Mouse (Mus musculus): ENCODE results near the gene Enox2. TPM values are rescaled to one million over a fixed set of nuclear protein-coding genes. Genes with fewer than 3 reads are reported as not detected.
"Not testable (repeated sequence)": the region's sequence is repeated elsewhere in the genome, so short reads cannot be mapped to it uniquely, and the experiment has no call there.

Enox2 gene
- total and polyA plus RNA-seq, 2 experiments from 2014 or later: 3.9 to 19.2 TPM

DNA sequence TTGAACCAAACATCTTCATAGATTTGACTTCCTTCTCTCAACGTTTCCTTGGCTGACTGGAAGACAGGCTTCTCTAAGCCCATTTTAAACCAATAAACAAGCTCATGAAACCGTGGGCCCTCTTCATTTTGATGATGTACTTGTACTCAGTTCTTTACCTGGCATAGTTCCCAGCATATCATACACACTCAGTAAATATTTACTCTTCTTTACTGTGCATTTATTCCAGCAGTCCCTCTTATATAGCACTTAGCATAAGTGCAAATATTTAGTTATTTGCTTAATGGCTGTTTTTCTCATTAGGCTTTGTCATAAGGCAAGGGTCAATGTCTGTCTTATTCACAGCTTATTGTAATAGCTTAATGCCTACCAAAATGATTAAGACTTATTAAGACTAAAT, 133.8 kb downstream of the Enox2 start:
- 46% methylated on average over 2 of the region's 2 CpGs for WGBS

GRCm38 (mm10) chrX:49124774-49125429, 163.2 kb downstream of the Enox2 start:
- 84% methylated on average over 3 of the region's 3 CpGs for WGBS
- Histone ChIP-seq H3K27ac (ENCODE audit: low read depth) (no peak overlapping the region), H3K4me3 (ENCODE audit: low read depth, low read length) (no peak overlapping the region), H3K4me1 (ENCODE audit: control insufficient read depth, insufficient read depth) (no peaks in the 10 kb centered on the region), H3K9ac (replicated peaks; ENCODE audit: low read depth, low read length) (no peak overlapping the region), H3K36me3 (replicated peaks; ENCODE audit: control insufficient read depth, insufficient read depth, low read length) (no peaks in the 10 kb centered on the region), H3K27me3 (ENCODE audit: control insufficient read depth, insufficient read depth, low read length) (no peaks in the 10 kb centered on the region), H3K9me3 (replicated peaks; ENCODE audit: control insufficient read depth, low read length) (no peaks in the 10 kb centered on the region), H3K4me2 (ENCODE audit: low read depth, low read length) (no peak overlapping the region)
- DNase-seq (ENCODE audit: low spot score) (no peak), ATAC-seq (ENCODE audit: insufficient read depth, low read depth) (no peak)
- no peak for TF ChIP-seq EP300 (IDR thresholded peaks at IDR 0.05; ENCODE audit: low read depth)
- TF ChIP-seq CTCF (IDR thresholded peaks at IDR 0.05; ENCODE audit: low read depth): no peak

More for the DNA sequence above, 133.8 kb downstream of the Enox2 start:
- Histone ChIP-seq H3K27ac (ENCODE audit: low read depth) (no peak overlapping the region), H3K4me1 (ENCODE audit: control insufficient read depth, insufficient read depth) (no peaks in the 10 kb centered on the region), H3K4me2 (ENCODE audit: low read depth, low read length) (no peak overlapping the region), H3K9me3 (replicated peaks; ENCODE audit: control insufficient read depth, low read length) (no peaks in the 10 kb centered on the region), H3K36me3 (replicated peaks; ENCODE audit: control insufficient read depth, insufficient read depth, low read length) (no peaks in the 10 kb centered on the region), H3K27me3 (ENCODE audit: control insufficient read depth, insufficient read depth, low read length) (no peaks in the 10 kb centered on the region), H3K4me3 (ENCODE audit: low read depth, low read length) (no peak overlapping the region), H3K9ac (replicated peaks; ENCODE audit: low read depth, low read length) (no peak overlapping the region)
- no peak for ATAC-seq (ENCODE audit: insufficient read depth, low read depth)
- DNase-seq (ENCODE audit: low spot score): no peak
- TF ChIP-seq CTCF (IDR thresholded peaks at IDR 0.05; ENCODE audit: low read depth): no peak

DNA sequence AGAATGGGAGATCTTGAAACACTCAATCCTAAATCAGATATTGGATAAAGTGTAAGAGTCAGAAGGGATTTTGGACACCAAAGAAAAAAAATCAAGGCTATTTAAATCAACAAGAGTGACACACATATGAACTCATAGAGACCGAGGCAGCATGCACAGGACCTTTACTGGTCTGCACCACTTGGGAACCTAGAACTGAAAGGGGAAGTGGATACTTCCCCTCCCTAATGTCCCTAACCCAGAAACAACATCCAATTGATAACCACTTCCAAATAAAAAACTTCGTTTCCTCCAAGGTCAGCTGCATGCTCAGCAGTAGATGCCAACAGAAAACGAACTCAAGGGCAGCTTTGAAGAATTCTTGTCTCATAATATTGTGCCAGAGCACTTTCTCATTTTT, 171.6 kb downstream of the Enox2 start:
- no peak overlapping the region for H3K4me2 ChIP-seq (ENCODE audit: low read depth, low read length)
- no peak overlapping the region for H3K27ac ChIP-seq (ENCODE audit: low read depth)
- no peaks in the 10 kb centered on the region for H3K4me1 ChIP-seq (ENCODE audit: control insufficient read depth, insufficient read depth)
- no peak for ATAC-seq (ENCODE audit: insufficient read depth, low read depth)
- TF ChIP-seq EP300 (IDR thresholded peaks at IDR 0.05; ENCODE audit: low read depth) (no peak), CTCF (IDR thresholded peaks at IDR 0.05; ENCODE audit: low read depth) (no peak)
- no peak overlapping the region for H3K4me3 ChIP-seq (ENCODE audit: low read depth, low read length)
- DNase-seq (ENCODE audit: low spot score): no peak
- no peak overlapping the region for H3K9ac ChIP-seq (replicated peaks; ENCODE audit: low read depth, low read length)
- H3K9me3 ChIP-seq (replicated peaks; ENCODE audit: control insufficient read depth, low read length): no peaks in the 10 kb centered on the region
- WGBS: 44% methylated on average over 3 of the region's 3 CpGs
- no peaks in the 10 kb centered on the region for H3K27me3 ChIP-seq (ENCODE audit: control insufficient read depth, insufficient read depth, low read length)
- H3K36me3 ChIP-seq (replicated peaks; ENCODE audit: control insufficient read depth, insufficient read depth, low read length): no peaks in the 10 kb centered on the region

- H3K4me2 ChIP-seq (ENCODE audit: low read depth, low read length): no peak overlapping the region
- H3K27me3 ChIP-seq (ENCODE audit: control insufficient read depth, insufficient read depth, low read length): no peaks in the 10 kb centered on the region
- no peak for TF ChIP-seq EP300 (IDR thresholded peaks at IDR 0.05; ENCODE audit: low read depth)
- WGBS: 56% methylated on average over 3 of the region's 3 CpGs
- H3K4me1 ChIP-seq (ENCODE audit: control insufficient read depth, insufficient read depth): no peaks in the 10 kb centered on the region
- H3K9ac ChIP-seq (replicated peaks; ENCODE audit: low read depth, low read length): no peak overlapping the region
- ATAC-seq (ENCODE audit: insufficient read depth, low read depth): no peak
- H3K27ac ChIP-seq (ENCODE audit: low read depth): no peak overlapping the region
- no peaks in the 10 kb centered on the region for H3K9me3 ChIP-seq (replicated peaks; ENCODE audit: control insufficient read depth, low read length)
- H3K36me3 ChIP-seq (replicated peaks; ENCODE audit: control insufficient read depth, insufficient read depth, low read length): no peaks in the 10 kb centered on the region
- H3K4me3 ChIP-seq (ENCODE audit: low read depth, low read length): no peak overlapping the region
- DNase-seq (ENCODE audit: low spot score): no peak
Measured at GRCm38 (mm10) chrX:49112412-49112811, 175.6 kb downstream of the Enox2 start.

DNA sequence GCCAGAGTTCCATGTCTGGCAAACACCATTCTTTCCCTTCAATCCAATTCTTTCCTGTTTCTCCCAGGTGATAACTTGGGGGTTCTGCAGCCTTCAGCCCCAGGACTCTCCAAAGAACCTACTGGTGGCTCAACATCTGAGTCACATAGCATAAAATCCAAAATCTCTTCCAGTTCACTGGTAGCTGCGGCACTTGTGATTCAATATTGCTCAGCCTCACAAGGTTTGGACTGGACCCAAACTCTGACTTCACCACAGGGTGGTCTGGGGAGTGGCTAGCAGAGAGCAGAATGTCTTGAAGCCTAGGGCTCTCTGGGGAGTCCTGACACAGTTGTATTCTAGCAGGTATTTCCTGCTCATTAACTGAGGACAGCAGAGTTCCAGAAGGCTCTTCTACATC, 187.5 kb downstream of the Enox2 start:
- not testable (repeated sequence) for H3K4me3 ChIP-seq (ENCODE audit: low read depth, low read length); H3K9ac ChIP-seq (replicated peaks; ENCODE audit: low read depth, low read length); H3K4me2 ChIP-seq (ENCODE audit: low read depth, low read length); H3K27ac ChIP-seq (ENCODE audit: low read depth); H3K27me3 ChIP-seq (ENCODE audit: control insufficient read depth, insufficient read depth, low read length); H3K36me3 ChIP-seq (replicated peaks; ENCODE audit: control insufficient read depth, insufficient read depth, low read length); DNase-seq (ENCODE audit: low spot score); H3K4me1 ChIP-seq (ENCODE audit: control insufficient read depth, insufficient read depth); ATAC-seq (ENCODE audit: insufficient read depth, low read depth); H3K9me3 ChIP-seq (replicated peaks; ENCODE audit: control insufficient read depth, low read length)
- 35% methylated on average over 1 of the region's 1 CpGs for WGBS

DNA sequence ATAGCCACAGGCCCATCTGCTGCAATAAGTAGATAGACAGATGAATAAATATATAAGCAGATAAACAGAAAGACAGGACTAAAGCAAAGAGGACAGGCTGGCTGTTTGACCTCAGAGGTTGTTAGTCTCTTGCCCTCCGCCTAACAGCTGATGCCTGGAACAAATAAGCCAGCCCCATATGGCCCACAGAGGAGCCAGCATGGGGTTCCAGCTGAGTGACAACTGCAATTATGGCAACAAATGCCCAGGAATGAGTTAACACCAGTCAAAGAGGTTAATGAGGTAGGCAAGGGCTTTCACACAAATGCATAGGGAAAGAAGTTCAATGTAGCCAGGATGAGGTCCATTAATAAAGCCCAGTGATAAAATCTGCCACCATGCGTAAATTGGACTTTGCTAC, 191.8 kb downstream of the Enox2 start:
- no peak overlapping the region for H3K9ac ChIP-seq (replicated peaks; ENCODE audit: low read depth, low read length)
- no peaks in the 10 kb centered on the region for H3K36me3 ChIP-seq (replicated peaks; ENCODE audit: control insufficient read depth, insufficient read depth, low read length)
- WGBS: 72% methylated on average over 2 of the region's 2 CpGs
- H3K27me3 ChIP-seq (ENCODE audit: control insufficient read depth, insufficient read depth, low read length): no peaks in the 10 kb centered on the region
- ATAC-seq (ENCODE audit: insufficient read depth, low read depth) (no peak), DNase-seq (ENCODE audit: low spot score) (no peak)
- no peak overlapping the region for H3K27ac ChIP-seq (ENCODE audit: low read depth)
- H3K4me1 ChIP-seq (ENCODE audit: control insufficient read depth, insufficient read depth): no peaks in the 10 kb centered on the region
- H3K9me3 ChIP-seq (replicated peaks; ENCODE audit: control insufficient read depth, low read length): no peaks in the 10 kb centered on the region
- H3K4me3 ChIP-seq (ENCODE audit: low read depth, low read length): no peak overlapping the region
- no peak overlapping the region for H3K4me2 ChIP-seq (ENCODE audit: low read depth, low read length)
- no peak for TF ChIP-seq EP300 (IDR thresholded peaks at IDR 0.05; ENCODE audit: low read depth)
- TF ChIP-seq CTCF (IDR thresholded peaks at IDR 0.05; ENCODE audit: low read depth): no peak
